Mouse (Mus musculus): ENCODE measurements around the gene Pigq. TPM values are rescaled to one million over a fixed set of nuclear protein-coding genes. Genes with fewer than 3 reads are reported as not detected.

Pigq gene
- polyA plus RNA-seq, 1 experiment = 46.3 TPM

GRCm38 (mm10) chr17:25943769-25944168 lies 967 bp downstream of the Pigq start:
- no peak overlapping the region for H3K4me3 ChIP-seq
- TF ChIP-seq MAX (IDR thresholded peaks at IDR 0.05; ENCODE audit: low read depth) (no peak), MYOG (IDR thresholded peaks at IDR 0.05; ENCODE audit: control insufficient read depth in 1 of 3, insufficient read depth in 1 of 3, insufficient read length in 2 of 3, low read depth in 2 of 3) (peak; percentile 86 to 98 (median 90)), E2F4 (IDR thresholded peaks at IDR 0.05; ENCODE audit: insufficient read depth) (no peak), POLR2AphosphoS2 (IDR thresholded peaks at IDR 0.05; ENCODE audit: insufficient read length, low read depth) (no peak), MYOD1 (IDR thresholded peaks at IDR 0.05; ENCODE audit: control insufficient read depth in 1 of 3, insufficient read length in 2 of 3, low read depth in 2 of 3) (peak in 2 of 3 experiments; percentile 88 to 97), TCF3 (IDR thresholded peaks at IDR 0.05; ENCODE audit: insufficient read length, low read depth) (peak; percentile 71), TCF12 (IDR thresholded peaks at IDR 0.05; ENCODE audit: insufficient read depth, poor library complexity, severe bottlenecking) (peak; percentile 71)
- peak overlapping the region; percentile 12 for H3K4me2 ChIP-seq (ENCODE audit: low read depth)
- H3K36me3 ChIP-seq (ENCODE audit: control insufficient read depth, insufficient read depth) = no peaks in the 10 kb centered on the region
- H3K79me2 ChIP-seq (ENCODE audit: control insufficient read depth, insufficient read depth) = peaks cover 12% of the 10 kb centered on the region
- no peak overlapping the region for H3ac ChIP-seq (ENCODE audit: control insufficient read depth, insufficient read length)
- peaks cover 21% of the 10 kb centered on the region for H3K27me3 ChIP-seq (ENCODE audit: control insufficient read depth, insufficient read depth, insufficient read length)

- peaks cover 18% of the 10 kb centered on the region for H3K27me3 ChIP-seq (ENCODE audit: control insufficient read depth, insufficient read depth, insufficient read length)
- H3K4me2 ChIP-seq (ENCODE audit: low read depth) = no peak overlapping the region
- H3K79me2 ChIP-seq (ENCODE audit: control insufficient read depth, insufficient read depth) = peaks cover 12% of the 10 kb centered on the region
- no peaks in the 10 kb centered on the region for H3K36me3 ChIP-seq (ENCODE audit: control insufficient read depth, insufficient read depth)
- no peak for TF ChIP-seq POLR2AphosphoS2 (IDR thresholded peaks at IDR 0.05; ENCODE audit: insufficient read length, low read depth)
- no peak for TF ChIP-seq REST (IDR thresholded peaks at IDR 0.05; ENCODE audit: insufficient read depth, insufficient read length)
- TF ChIP-seq POLR2A (IDR thresholded peaks at IDR 0.05; ENCODE audit: insufficient read length, low read depth) = no peak
- TF ChIP-seq MYOD1 (IDR thresholded peaks at IDR 0.05; ENCODE audit: control insufficient read depth in 1 of 3, insufficient read length in 2 of 3, low read depth in 2 of 3) = no peak
- no peak for TF ChIP-seq MAX (IDR thresholded peaks at IDR 0.05; ENCODE audit: low read depth)
- no peak for TF ChIP-seq SRF (IDR thresholded peaks at IDR 0.05; ENCODE audit: control insufficient read depth, insufficient read length, low read depth)
- TF ChIP-seq TCF12 (IDR thresholded peaks at IDR 0.05; ENCODE audit: insufficient read depth, poor library complexity, severe bottlenecking) = no peak
- TF ChIP-seq USF1 (IDR thresholded peaks at IDR 0.05; ENCODE audit: low read depth) = no peak
- TF ChIP-seq E2F4 (IDR thresholded peaks at IDR 0.05; ENCODE audit: insufficient read depth) = no peak
- TF ChIP-seq CEBPB (IDR thresholded peaks at IDR 0.05; ENCODE audit: insufficient read depth, poor library complexity, severe bottlenecking) = no peak
- TF ChIP-seq TCF3 (IDR thresholded peaks at IDR 0.05; ENCODE audit: insufficient read length, low read depth) = no peak
- TF ChIP-seq MYOG (IDR thresholded peaks at IDR 0.05; ENCODE audit: control insufficient read depth in 1 of 3, insufficient read depth in 1 of 3, insufficient read length in 2 of 3, low read depth in 2 of 3) = no peak
- H3K4me3 ChIP-seq = no peak overlapping the region
- no peak overlapping the region for H3ac ChIP-seq (ENCODE audit: control insufficient read depth, insufficient read length)
Measured at GRCm38 (mm10) chr17:25943221-25943620, 1.5 kb downstream of the Pigq start.

GRCm38 (mm10) chr17:25942597-25943151 lies 2.1 kb downstream of the Pigq start:
- TF ChIP-seq USF1 (IDR thresholded peaks at IDR 0.05; ENCODE audit: low read depth) (no peak), POLR2A (IDR thresholded peaks at IDR 0.05; ENCODE audit: insufficient read length, low read depth) (no peak), MYOD1 (IDR thresholded peaks at IDR 0.05; ENCODE audit: control insufficient read depth in 1 of 3, insufficient read length in 2 of 3, low read depth in 2 of 3) (no peak), CEBPB (IDR thresholded peaks at IDR 0.05; ENCODE audit: insufficient read depth, poor library complexity, severe bottlenecking) (no peak), REST (IDR thresholded peaks at IDR 0.05; ENCODE audit: insufficient read depth, insufficient read length) (no peak), MAX (IDR thresholded peaks at IDR 0.05; ENCODE audit: low read depth) (no peak), POLR2AphosphoS2 (IDR thresholded peaks at IDR 0.05; ENCODE audit: insufficient read length, low read depth) (no peak), MYOG (IDR thresholded peaks at IDR 0.05; ENCODE audit: control insufficient read depth in 1 of 3, insufficient read depth in 1 of 3, insufficient read length in 2 of 3, low read depth in 2 of 3) (no peak), SRF (IDR thresholded peaks at IDR 0.05; ENCODE audit: control insufficient read depth, insufficient read length, low read depth) (no peak), TCF3 (IDR thresholded peaks at IDR 0.05; ENCODE audit: insufficient read length, low read depth) (no peak), TCF12 (IDR thresholded peaks at IDR 0.05; ENCODE audit: insufficient read depth, poor library complexity, severe bottlenecking) (no peak), E2F4 (IDR thresholded peaks at IDR 0.05; ENCODE audit: insufficient read depth) (no peak)
- Histone ChIP-seq H3K4me2 (ENCODE audit: low read depth) (peak overlapping the region; percentile 85), H3K27me3 (ENCODE audit: control insufficient read depth, insufficient read depth, insufficient read length) (peaks cover 13% of the 10 kb centered on the region), H3ac (ENCODE audit: control insufficient read depth, insufficient read length) (no peak overlapping the region), H3K36me3 (ENCODE audit: control insufficient read depth, insufficient read depth) (no peaks in the 10 kb centered on the region), H3K79me2 (ENCODE audit: control insufficient read depth, insufficient read depth) (peaks cover 12% of the 10 kb centered on the region), H3K4me3 (peak overlapping the region; percentile 59)

- Histone ChIP-seq H3K27me3 (ENCODE audit: control insufficient read depth, insufficient read depth, insufficient read length) (peaks cover 8% of the 10 kb centered on the region), H3K36me3 (ENCODE audit: control insufficient read depth, insufficient read depth) (no peaks in the 10 kb centered on the region), H3ac (ENCODE audit: control insufficient read depth, insufficient read length) (peak overlapping the region; percentile 81), H3K4me3 (peak overlapping the region; percentile 59), H3K79me2 (ENCODE audit: control insufficient read depth, insufficient read depth) (peaks cover 12% of the 10 kb centered on the region), H3K4me2 (ENCODE audit: low read depth) (peak overlapping the region; percentile 95)
- no peak for TF ChIP-seq TCF12 (IDR thresholded peaks at IDR 0.05; ENCODE audit: insufficient read depth, poor library complexity, severe bottlenecking)
- TF ChIP-seq MYOD1 (IDR thresholded peaks at IDR 0.05; ENCODE audit: control insufficient read depth in 1 of 3, insufficient read length in 2 of 3, low read depth in 2 of 3) = peak in 2 of 3 experiments; percentile 6 to 37
- no peak for TF ChIP-seq CEBPB (IDR thresholded peaks at IDR 0.05; ENCODE audit: insufficient read depth, poor library complexity, severe bottlenecking)
- TF ChIP-seq MYOG (IDR thresholded peaks at IDR 0.05; ENCODE audit: control insufficient read depth in 1 of 3, insufficient read depth in 1 of 3, insufficient read length in 2 of 3, low read depth in 2 of 3) = peak in 2 of 3 experiments; percentile 42 to 55
- no peak for TF ChIP-seq MAX (IDR thresholded peaks at IDR 0.05; ENCODE audit: low read depth)
- TF ChIP-seq E2F4 (IDR thresholded peaks at IDR 0.05; ENCODE audit: insufficient read depth) = peak; percentile 35
- TF ChIP-seq USF1 (IDR thresholded peaks at IDR 0.05; ENCODE audit: low read depth) = no peak
- peak; percentile 87 for TF ChIP-seq POLR2A (IDR thresholded peaks at IDR 0.05; ENCODE audit: insufficient read length, low read depth)
- TF ChIP-seq SRF (IDR thresholded peaks at IDR 0.05; ENCODE audit: control insufficient read depth, insufficient read length, low read depth) = no peak
- peak; percentile 91 for TF ChIP-seq POLR2AphosphoS2 (IDR thresholded peaks at IDR 0.05; ENCODE audit: insufficient read length, low read depth)
- TF ChIP-seq TCF3 (IDR thresholded peaks at IDR 0.05; ENCODE audit: insufficient read length, low read depth) = no peak
- TF ChIP-seq REST (IDR thresholded peaks at IDR 0.05; ENCODE audit: insufficient read depth, insufficient read length) = no peak
Measured at GRCm38 (mm10) chr17:25941511-25942241, 3.1 kb downstream of the Pigq start.

Data from myocyte (in vitro differentiated cells).